Mouse (Mus musculus) Patski (cell line): ENCODE results near the gene Zfp385b. TPM values are rescaled to one million over a fixed set of nuclear protein-coding genes. Genes with fewer than 3 reads are reported as not detected.

Experiments used
- ATAC-seq: fragments of 100-300 bp; one replicate; pipeline ENCODE4 v1.8.0; 2021
- CTCF ChIA-PET: fragments of 350-600 bp; sonication (Branson Sonifier 250); formaldehyde crosslinking; loops from one replicate; lab custom pipeline; 2022; ENCODE audit warnings: inconsistent platforms; lab: Charles Lee
- POLR2A ChIA-PET: fragments of 350-600 bp; sonication (Branson Sonifier 250); formaldehyde crosslinking; loops from one replicate; lab custom pipeline; 2022; ENCODE audit warnings: antibody characterized with exemption, inconsistent platforms; lab: Charles Lee
- DNase-seq: peaks from one replicate; pipeline ENCODE4 v3.0.0-alpha.2; 2011; ENCODE audit warnings: low read depth, low spot score
- H3K27me3 ChIP-seq: fragments of 371-371 bp; one replicate; pipeline ENCODE4 v1.5.1; 2021
- CTCF ChIP-seq: fragments of 100-300 bp; IDR thresholded peaks from one replicate; pipeline ENCODE4 v1.5.1; 2021
- in situ Hi-C: fragments of 300-500 bp; cut with MboI; formaldehyde crosslinking; loops from 3 replicates; pipeline ENCODE4 v1.11.1; 2018; ENCODE audit warnings: low pct_unique_long_range_greater_than_20kb, mixed read lengths
- polyA plus RNA-seq: library from polyadenylated mRNA; unstranded; gene quantifications from one replicate; pipeline ENCODE4 v1.2.3, GENCODE M21; 2021

The Zfp385b gene
- polyA plus RNA-seq: 0.74 TPM

- no peak for TF ChIP-seq CTCF
- ATAC-seq (no peak), DNase-seq (no peak)
- ChIA-PET POLR2A (no interaction called here), CTCF (no interaction called here)
- in situ Hi-C loops: no loop called here
- H3K27me3 ChIP-seq: peaks cover 38% of the 10 kb centered on the region
These were observed at the start of gene Zfp385b for GRCm38 (mm10) chr2:77819539-77819938. Zfp385b (minus strand) TSS chr2:77819639.

- CTCF ChIA-PET: no interaction called here
- POLR2A ChIA-PET: no interaction called here
- ATAC-seq (no peak), DNase-seq (no peak)
- in situ Hi-C loops: no loop called here
- H3K27me3 ChIP-seq: no peaks in the 10 kb centered on the region
- no peak for TF ChIP-seq CTCF
These were observed 44.5 kb upstream of the Zfp385b start for GRCm38 (mm10) chr2:77863934-77864333.

GRCm38 (mm10) chr2:77863522-77863921, 44.1 kb upstream of the Zfp385b start:
- TF ChIP-seq CTCF: no peak
- ChIA-PET POLR2A (no interaction called here), CTCF (no interaction called here)
- ATAC-seq: no peak
- DNase-seq: no peak
- in situ Hi-C loops: no loop called here
- no peaks in the 10 kb centered on the region for H3K27me3 ChIP-seq

- H3K27me3 ChIP-seq: peaks cover 31% of the 10 kb centered on the region
- in situ Hi-C loops: no loop called here
These were observed 22.0 kb upstream of the Zfp385b start for GRCm38 (mm10) chr2:77841464-77841863.

GRCm38 (mm10) chr2:77839587-77839986, 20.1 kb upstream of the Zfp385b start:
- no peak for ATAC-seq
- in situ Hi-C loops: no loop called here

More at GRCm38 (mm10) chr2:77841464-77841863, 22.0 kb upstream of the Zfp385b start:
- ChIA-PET CTCF (no interaction called here), POLR2A (no interaction called here)
- no peak for ATAC-seq
- DNase-seq: no peak
- TF ChIP-seq CTCF: no peak

GRCm38 (mm10) chr2:77838688-77839087, 19.2 kb upstream of the Zfp385b start:
- no peak for ATAC-seq
- no peak for TF ChIP-seq CTCF
- DNase-seq: no peak
- ChIA-PET POLR2A (no interaction called here), CTCF (interaction anchor here (1.5 kb wide), 1 partner anchor 9 kb away, joined by 3 read pairs; no protein-coding TSS in a partner anchor)
- peaks cover 26% of the 10 kb centered on the region for H3K27me3 ChIP-seq
- in situ Hi-C loops: no loop called here

More at GRCm38 (mm10) chr2:77839587-77839986, 20.1 kb upstream of the Zfp385b start:
- no peak for DNase-seq
- TF ChIP-seq CTCF: no peak
- CTCF ChIA-PET: interaction anchor here (1.5 kb wide), 1 partner anchor 10 kb away, joined by 3 read pairs; no protein-coding TSS in a partner anchor
- POLR2A ChIA-PET: no interaction called here
- peaks cover 30% of the 10 kb centered on the region for H3K27me3 ChIP-seq

GRCm38 (mm10) chr2:77835781-77836180, 16.3 kb upstream of the Zfp385b start:
- H3K27me3 ChIP-seq: peaks cover 33% of the 10 kb centered on the region
- in situ Hi-C loops: no loop called here
- DNase-seq (no peak), ATAC-seq (no peak)
- ChIA-PET CTCF (no interaction called here), POLR2A (no interaction called here)
- TF ChIP-seq CTCF: no peak

- ChIA-PET CTCF (no interaction called here), POLR2A (no interaction called here)
- ATAC-seq (no peak), DNase-seq (no peak)
- in situ Hi-C loops: no loop called here
- H3K27me3 ChIP-seq: peaks cover 28% of the 10 kb centered on the region
- TF ChIP-seq CTCF: no peak
These were observed 6.8 kb upstream of the Zfp385b start for GRCm38 (mm10) chr2:77826133-77826828.

- no peak for DNase-seq
- no peak for TF ChIP-seq CTCF
- H3K27me3 ChIP-seq: peaks cover 26% of the 10 kb centered on the region
- no peak for ATAC-seq
- in situ Hi-C loops: no loop called here
- POLR2A ChIA-PET: no interaction called here
- CTCF ChIA-PET: no interaction called here
These were observed 3.6 kb upstream of the Zfp385b start for GRCm38 (mm10) chr2:77823026-77823425.

GRCm38 (mm10) chr2:77817357-77817894, 2.0 kb downstream of the Zfp385b start:
- peaks cover 47% of the 10 kb centered on the region for H3K27me3 ChIP-seq
- CTCF ChIA-PET: no interaction called here
- ATAC-seq: no peak
- TF ChIP-seq CTCF: no peak
- no peak for DNase-seq
- in situ Hi-C loops: no loop called here
- POLR2A ChIA-PET: interaction anchor here (0.6 kb wide), 2 partner anchors 34 to 1140 kb away, joined by 3 read pairs; no protein-coding TSS in a partner anchor
